Mouse (Mus musculus) ES-Bruce4 (cell line): ENCODE data around the gene Slc9a3r1.

Experiments
- CTCF ChIP-seq: IDR thresholded peaks from one replicate; pipeline ENCODE4 v1.8.1; 2011; ENCODE audit warnings: low read depth, low read length
- EP300 ChIP-seq: IDR thresholded peaks from 2 replicates; pipeline ENCODE4 v1.6.1; 2011; ENCODE audit warnings: low read depth, low read length; ENCODE audit not compliant: insufficient read depth
- POLR2A ChIP-seq: IDR thresholded peaks from one replicate; pipeline ENCODE4 v1.8.1; 2011; ENCODE audit warnings: low read length; ENCODE audit not compliant: insufficient read depth

GRCm38 (mm10) chr11:115163568-115164150 lies 518 bp downstream of the Slc9a3r1 start:
- no peak for TF ChIP-seq CTCF
- no peak for TF ChIP-seq POLR2A
- no peak for TF ChIP-seq EP300
